Mouse (Mus musculus) retina, postnatal 1 day (tissue): ENCODE measurements around the gene Epor.

Experiments
- DNase-seq: peaks from one replicate; pipeline ENCODE4 v3.0.0-alpha.2; 2012

Gene Epor

GRCm38 (mm10) chr9:21962416-21963059 lies 768 bp downstream of the Epor start:
- DNase-seq = peak; percentile 74

GRCm38 (mm10) chr9:21962010-21962409 lies 1.3 kb downstream of the Epor start:
- DNase-seq = peak; percentile 25

GRCm38 (mm10) chr9:21961366-21961980 lies 1.8 kb downstream of the Epor start:
- DNase-seq = peak; percentile 21

GRCm38 (mm10) chr9:21960558-21961208 lies 2.6 kb downstream of the Epor start:
- DNase-seq = peak; percentile 31

- DNase-seq = no peak
Observed at GRCm38 (mm10) chr9:21960135-21960534, 3.2 kb downstream of the Epor start.

- DNase-seq = no peak
Observed at GRCm38 (mm10) chr9:21959244-21959643, 4.1 kb downstream of the Epor start.

- DNase-seq = no peak
Observed at GRCm38 (mm10) chr9:21958372-21958771, 4.9 kb downstream of the Epor start.

- peak; percentile 99 for DNase-seq
Observed at GRCm38 (mm10) chr9:21955570-21956281, 7.6 kb downstream of the Epor start, which contains the start of gene Swsap1. Gene Swsap1 (plus strand): TSS chr9:21955755.

- DNase-seq = no peak
Observed at GRCm38 (mm10) chr9:21955225-21955569, 8.1 kb downstream of the Epor start.

GRCm38 (mm10) chr9:21954635-21955034 lies 8.7 kb downstream of the Epor start:
- no peak for DNase-seq

GRCm38 (mm10) chr9:21953600-21953999 lies 9.7 kb downstream of the Epor start:
- DNase-seq = peak; percentile 56

GRCm38 (mm10) chr9:21951977-21952376 lies 11.3 kb downstream of the Epor start:
- no peak for DNase-seq

- peak; percentile 66 for DNase-seq
Observed at GRCm38 (mm10) chr9:21950322-21950721, 13.0 kb downstream of the Epor start.

- no peak for DNase-seq
Observed at GRCm38 (mm10) chr9:21948790-21949189, 14.5 kb downstream of the Epor start.

- no peak for DNase-seq
Observed at GRCm38 (mm10) chr9:21948146-21948545, 15.2 kb downstream of the Epor start.

GRCm38 (mm10) chr9:21947540-21948130 lies 15.7 kb downstream of the Epor start:
- DNase-seq = no peak

GRCm38 (mm10) chr9:21944267-21944666 lies 19.0 kb downstream of the Epor start:
- DNase-seq = no peak

GRCm38 (mm10) chr9:21943638-21944037 lies 19.7 kb downstream of the Epor start:
- DNase-seq = no peak

- DNase-seq = no peak
Observed at GRCm38 (mm10) chr9:21943046-21943445, 20.3 kb downstream of the Epor start.

- no peak for DNase-seq
Observed at GRCm38 (mm10) chr9:21938234-21938855, 25.0 kb downstream of the Epor start.

GRCm38 (mm10) chr9:21937711-21938175 lies 25.6 kb downstream of the Epor start:
- no peak for DNase-seq
